ENCODE assay signal across 18 mouse cellular contexts in the genomic region with DNA sequence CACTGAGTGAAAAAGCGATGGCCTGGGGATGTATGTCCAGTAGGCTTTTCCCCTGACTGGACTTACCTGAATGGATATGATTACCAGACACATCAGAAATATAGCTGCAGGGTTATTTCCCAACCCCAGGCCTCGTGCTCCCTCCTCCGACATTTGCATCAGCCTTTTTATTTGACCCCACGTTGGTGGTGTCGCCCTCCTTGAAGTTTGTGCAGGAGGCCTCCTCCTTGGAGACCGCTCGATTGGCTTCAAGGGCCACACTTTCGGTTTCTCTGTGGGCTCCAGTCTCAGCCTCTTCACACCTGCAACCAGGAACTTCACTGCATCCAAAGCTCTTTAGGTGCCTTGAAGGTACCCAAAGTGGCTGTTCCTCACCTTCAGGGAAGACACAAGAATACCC.
"Had no signal": no experiment of that assay in that cellular context is flagged by ENCODE, and none has a peak within 500 bp of the region (broad histone marks: within the 10 kb centered on the region; RNA-seq: fewer than 3 reads in every experiment).

No protein-coding gene starts in this region.

- H3K4me1 ChIP-seq: embryonic facial prominence, embryonic 10.5 days; embryonic facial prominence, embryonic 12.5 days; embryonic facial prominence, embryonic 13.5 days; embryonic facial prominence, embryonic 15.5 days; forebrain, embryonic 10.5 days; forebrain, embryonic 12.5 days; forebrain, embryonic 15.5 days had no signal

- H3K27me3 ChIP-seq: embryonic facial prominence, embryonic 12.5 days; embryonic facial prominence, embryonic 13.5 days; embryonic facial prominence, embryonic 15.5 days; forebrain, embryonic 12.5 days; forebrain, embryonic 13.5 days; forebrain, embryonic 15.5 days had no signal

- H3K9me3 ChIP-seq: embryonic facial prominence, embryonic 10.5 days; embryonic facial prominence, embryonic 12.5 days; embryonic facial prominence, embryonic 13.5 days; embryonic facial prominence, embryonic 15.5 days; forebrain, embryonic 10.5 days; forebrain, embryonic 12.5 days; forebrain, embryonic 13.5 days; forebrain, embryonic 15.5 days had no signal

- H3K27ac ChIP-seq: embryonic facial prominence, embryonic 10.5 days; embryonic facial prominence, embryonic 12.5 days; embryonic facial prominence, embryonic 13.5 days; embryonic facial prominence, embryonic 15.5 days; forebrain, embryonic 10.5 days; forebrain, embryonic 12.5 days; forebrain, embryonic 13.5 days; forebrain, embryonic 15.5 days; gastrocnemius, adult 2 months; heart, adult 2 months had no signal

- H3K9ac ChIP-seq: embryonic facial prominence, embryonic 12.5 days; embryonic facial prominence, embryonic 13.5 days; embryonic facial prominence, embryonic 15.5 days; forebrain, embryonic 12.5 days; forebrain, embryonic 13.5 days; forebrain, embryonic 15.5 days; forebrain, postnatal 0 days had no signal

- H3K4me2 ChIP-seq: embryonic facial prominence, embryonic 12.5 days; embryonic facial prominence, embryonic 13.5 days; embryonic facial prominence, embryonic 15.5 days; forebrain, embryonic 12.5 days; forebrain, embryonic 13.5 days; forebrain, embryonic 15.5 days had no signal

- H3K4me3 ChIP-seq: embryonic facial prominence, embryonic 10.5 days; embryonic facial prominence, embryonic 12.5 days; embryonic facial prominence, embryonic 13.5 days; embryonic facial prominence, embryonic 15.5 days; erythroblast, embryonic 14.5 days; forebrain, embryonic 10.5 days; forebrain, embryonic 12.5 days; forebrain, embryonic 13.5 days; forebrain, embryonic 15.5 days; gastrocnemius, adult 2 months; heart, adult 2 months had no signal

- DNase-seq: embryo, embryonic 11 days; gastrocnemius, adult 2 months; gastrocnemius, postnatal 10 days; gastrocnemius, postnatal 14 days; gastrocnemius, postnatal 25 days; gastrocnemius, postnatal 36 days; heart, adult 2 months had no signal

- ATAC-seq: forebrain, embryonic 14.5 days had no signal
